Mouse (Mus musculus) midbrain, embryonic 10.5 days (tissue): Measurements from ENCODE around the gene 5730522E02Rik. TPM values are rescaled to one million over a fixed set of nuclear protein-coding genes. Genes with fewer than 3 reads are reported as not detected.

Experiments
- DNase-seq: peaks from one replicate; pipeline ENCODE4 v3.0.0-alpha.2; 2017; ENCODE audit warnings: low spot score
- H3K27ac ChIP-seq: fragments of 300-500 bp; sonication (generic); replicated peaks from 2 replicates; pipeline ENCODE4 v1.5.1; 2016; ENCODE audit warnings: mild to moderate bottlenecking
- H3K27me3 ChIP-seq: fragments of 300-500 bp; sonication (generic); 2 replicates; pipeline ENCODE4 v1.6.1; 2016; ENCODE audit warnings: low read depth, mild to moderate bottlenecking; ENCODE audit not compliant: poor library complexity, severe bottlenecking
- H3K36me3 ChIP-seq: fragments of 300-500 bp; sonication (generic); 2 replicates; pipeline ENCODE4 v1.6.1; 2016; ENCODE audit warnings: mild to moderate bottlenecking, moderate library complexity
- H3K4me1 ChIP-seq: fragments of 300-500 bp; sonication (generic); 2 replicates; pipeline ENCODE4 v1.6.1; 2016
- H3K4me3 ChIP-seq: fragments of 300-500 bp; sonication (generic); 2 replicates; pipeline ENCODE4 v1.5.1; 2016; ENCODE audit warnings: mild to moderate bottlenecking, moderate library complexity
- H3K9me3 ChIP-seq: fragments of 300-500 bp; sonication (generic); replicated peaks from 2 replicates; pipeline ENCODE4 v1.6.1; 2016; ENCODE audit warnings: mild to moderate bottlenecking
- WGBS: fragments of 180-500 bp; shearing (Covaris S2); methylation state at CpG from one replicate; pipeline ENCODE4 v1.1.7; 2016; 5-methylcytosine and 5-hydroxymethylcytosine counted together
- polyA plus RNA-seq: library from polyadenylated mRNA; unstranded; fragments of >200 nt; fragmentation: Nextera tagmentation; extraction: Ambion mirVana; gene quantifications from 2 replicates; pipeline ENCODE4 v1.2.1, GENCODE M21; 2016

Gene 5730522E02Rik
- polyA plus RNA-seq, 1 experiment from 2014 or later, result 4.0 TPM

DNA sequence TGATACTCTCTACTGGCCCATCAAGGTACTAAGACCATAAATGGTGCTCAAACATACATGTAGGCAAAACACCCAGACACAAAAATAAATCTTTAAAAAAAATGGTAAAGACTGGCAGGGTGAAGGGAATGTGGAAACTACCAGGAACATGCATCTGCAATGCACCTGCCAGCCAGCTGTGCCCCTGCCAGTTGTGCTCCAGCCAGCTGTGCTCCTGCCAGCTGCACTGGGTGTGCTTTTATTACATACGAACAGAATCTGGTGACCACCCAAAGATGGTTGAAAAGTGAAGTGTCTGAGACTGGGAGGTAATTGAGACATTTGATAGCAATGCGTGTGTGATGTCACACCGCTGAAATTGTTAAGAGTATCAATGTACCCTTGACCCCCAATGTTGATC lies 98.4 kb downstream of the 5730522E02Rik start:
- Histone ChIP-seq H3K9me3 (no peaks in the 10 kb centered on the region), H3K27me3 (no peaks in the 10 kb centered on the region), H3K36me3 (no peaks in the 10 kb centered on the region), H3K4me1 (no peaks in the 10 kb centered on the region), H3K27ac (no peak overlapping the region), H3K4me3 (no peak overlapping the region)
- WGBS, result 87% methylated on average over 3 of the region's 3 CpGs
- no peak for DNase-seq

DNA sequence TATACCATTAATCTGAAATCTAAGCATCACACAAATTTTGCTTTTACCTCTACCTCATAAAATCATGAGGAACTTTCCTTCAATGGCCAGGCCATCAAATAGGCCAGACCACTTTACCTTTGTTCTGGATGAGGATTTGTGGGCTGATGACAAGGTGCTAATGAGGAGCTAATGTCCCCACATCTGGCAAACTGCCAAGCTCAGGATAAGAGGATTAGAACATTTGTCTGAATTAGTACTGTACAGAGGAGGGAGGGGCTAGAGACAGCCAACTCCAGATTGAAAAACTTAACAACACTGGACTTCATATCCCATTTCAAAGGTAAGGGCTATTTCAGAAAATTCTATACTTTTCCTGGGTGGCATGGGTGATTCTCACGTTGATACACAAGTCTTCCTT lies 101.9 kb downstream of the 5730522E02Rik start:
- no peak for DNase-seq
- Histone ChIP-seq H3K36me3 (no peaks in the 10 kb centered on the region), H3K27me3 (no peaks in the 10 kb centered on the region), H3K4me1 (peaks cover 13% of the 10 kb centered on the region), H3K9me3 (no peaks in the 10 kb centered on the region), H3K27ac (no peak overlapping the region), H3K4me3 (no peak overlapping the region)
- 76% methylated on average over 1 of the region's 1 CpGs for WGBS

DNA sequence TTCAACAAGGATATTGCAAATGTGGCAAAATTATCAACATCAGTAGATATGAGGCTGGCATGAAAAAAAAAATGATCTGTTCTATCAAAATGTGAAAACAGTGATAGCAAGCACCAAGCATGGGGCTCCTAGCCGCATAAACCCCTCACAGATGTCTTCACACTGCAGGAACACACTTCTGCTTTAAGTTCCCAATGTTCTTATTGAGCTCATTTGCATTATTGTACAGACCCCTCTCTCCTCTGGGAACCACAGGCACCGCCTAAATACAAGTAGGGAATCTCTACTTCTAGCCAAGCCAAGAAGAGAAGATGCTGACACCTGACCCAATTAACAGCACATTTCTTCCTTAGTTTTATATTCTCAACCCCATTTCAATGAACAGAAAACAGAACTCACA lies 105.9 kb downstream of the 5730522E02Rik start:
- Histone ChIP-seq H3K9me3 (no peaks in the 10 kb centered on the region), H3K36me3 (no peaks in the 10 kb centered on the region), H3K27me3 (no peaks in the 10 kb centered on the region), H3K4me1 (peaks cover 32% of the 10 kb centered on the region), H3K4me3 (no peak overlapping the region), H3K27ac (no peak overlapping the region)
- WGBS, result 44% methylated on average over 2 of the region's 2 CpGs
- DNase-seq, result no peak

DNA sequence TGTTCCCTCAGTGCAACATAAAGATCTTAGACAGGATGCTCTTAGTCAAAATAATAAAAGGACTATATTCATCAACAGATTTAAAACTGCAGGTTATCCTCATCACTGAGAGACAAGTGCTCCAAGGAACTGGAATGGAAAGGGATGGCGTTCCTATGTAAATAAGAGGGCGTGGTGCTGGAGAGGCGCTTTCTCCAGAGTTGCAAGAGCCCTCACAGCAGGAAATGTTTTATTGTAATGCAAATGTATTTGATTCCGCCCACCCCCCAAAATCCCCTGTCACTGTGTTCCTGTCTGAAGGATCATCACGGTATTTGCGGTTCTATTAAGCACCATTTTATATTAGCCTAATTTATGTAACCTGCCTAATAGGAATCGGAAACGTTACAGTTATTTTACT lies 106.9 kb downstream of the 5730522E02Rik start:
- Histone ChIP-seq H3K36me3 (no peaks in the 10 kb centered on the region), H3K27ac (no peak overlapping the region), H3K27me3 (no peaks in the 10 kb centered on the region), H3K9me3 (no peaks in the 10 kb centered on the region), H3K4me1 (peaks cover 32% of the 10 kb centered on the region), H3K4me3 (peak overlapping the region; percentile 38)
- peak; percentile 35 for DNase-seq
- 5% methylated on average over 8 of the region's 8 CpGs for WGBS

DNA sequence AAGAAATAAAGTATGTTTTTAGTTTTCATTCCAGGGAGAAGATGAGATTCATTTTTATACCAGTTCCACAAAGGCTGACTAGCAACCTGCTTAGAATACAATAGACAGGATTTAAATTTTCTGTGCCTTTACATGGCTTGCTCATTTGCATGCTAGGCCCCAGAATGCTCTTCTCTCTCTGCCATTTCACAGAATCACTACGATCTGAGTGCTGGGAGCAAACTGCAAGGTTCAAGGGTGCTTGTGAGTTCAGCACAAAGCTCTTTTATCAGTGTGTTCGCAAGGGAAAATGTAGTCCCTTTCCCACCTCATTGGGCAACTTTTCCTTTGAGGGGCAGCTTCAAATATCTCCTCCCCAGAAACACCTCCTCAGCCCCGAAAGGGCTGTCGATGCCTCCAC lies 107.7 kb downstream of the 5730522E02Rik start:
- peak overlapping the region; percentile 79 for H3K27ac ChIP-seq
- H3K4me3 ChIP-seq, result peak overlapping the region; percentile 38
- WGBS, result 8% methylated on average over 4 of the region's 4 CpGs
- peak; percentile 13 for DNase-seq
- H3K9me3 ChIP-seq, result no peaks in the 10 kb centered on the region
- H3K36me3 ChIP-seq, result no peaks in the 10 kb centered on the region
- peaks cover 32% of the 10 kb centered on the region for H3K4me1 ChIP-seq
- H3K27me3 ChIP-seq, result no peaks in the 10 kb centered on the region

DNA sequence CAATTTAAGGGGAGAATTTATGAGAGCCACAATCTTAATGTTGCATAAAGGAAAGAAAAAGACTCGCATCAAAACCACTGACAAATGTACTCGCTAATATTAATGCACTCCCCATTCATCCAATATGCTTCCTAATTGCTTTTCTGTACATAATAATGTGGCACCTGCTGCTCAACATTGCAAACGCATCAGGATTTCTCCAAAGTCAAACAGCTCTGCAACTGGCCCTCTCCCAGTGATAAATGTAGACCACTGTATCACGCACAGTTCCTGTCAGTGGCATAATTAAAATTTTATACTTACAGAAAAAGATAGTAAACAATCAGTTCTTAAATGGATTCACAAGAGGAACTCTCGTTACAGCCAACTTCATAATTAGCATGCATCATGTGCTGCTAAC lies 110.5 kb downstream of the 5730522E02Rik start:
- H3K36me3 ChIP-seq, result no peaks in the 10 kb centered on the region
- no peaks in the 10 kb centered on the region for H3K27me3 ChIP-seq
- DNase-seq, result no peak
- H3K4me3 ChIP-seq, result no peak overlapping the region
- no peaks in the 10 kb centered on the region for H3K9me3 ChIP-seq
- H3K4me1 ChIP-seq, result peaks cover 37% of the 10 kb centered on the region
- WGBS, result 90% methylated on average over 5 of the region's 5 CpGs
- no peak overlapping the region for H3K27ac ChIP-seq

- Histone ChIP-seq H3K9me3 (no peaks in the 10 kb centered on the region), H3K4me3 (no peak overlapping the region), H3K4me1 (peaks cover 27% of the 10 kb centered on the region), H3K27me3 (no peaks in the 10 kb centered on the region), H3K36me3 (no peaks in the 10 kb centered on the region), H3K27ac (no peak overlapping the region)
- WGBS, result 88% methylated on average over 2 of the region's 2 CpGs
- DNase-seq, result no peak
Measured at GRCm38 (mm10) chr11:26098933-26099332, 111.6 kb downstream of the 5730522E02Rik start.

DNA sequence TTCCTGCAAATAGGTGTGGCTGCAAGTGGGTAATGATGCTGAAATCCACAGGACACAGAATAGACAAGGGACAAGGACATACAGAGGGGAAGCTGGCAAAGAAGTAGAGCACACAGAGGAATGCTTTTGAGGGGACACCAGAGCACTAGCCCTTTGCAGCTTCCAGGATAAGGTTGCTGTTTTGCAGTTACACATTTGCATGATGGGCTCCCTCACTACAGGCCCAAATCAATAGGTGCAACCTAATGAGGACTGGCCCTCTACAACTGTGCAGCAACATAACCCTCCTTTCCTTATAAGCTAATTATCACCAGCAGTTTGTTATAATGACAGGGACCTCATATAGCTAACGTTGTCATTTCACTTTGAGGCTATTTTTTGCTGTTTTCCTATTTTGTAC lies 114.5 kb downstream of the 5730522E02Rik start:
- no peak for DNase-seq
- peaks cover 5% of the 10 kb centered on the region; the same call in 1 of the 2 replicates for H3K4me1 ChIP-seq
- no peak overlapping the region for H3K4me3 ChIP-seq
- no peak overlapping the region for H3K27ac ChIP-seq
- 81% methylated on average over 1 of the region's 1 CpGs for WGBS
- no peaks in the 10 kb centered on the region for H3K9me3 ChIP-seq
- no peaks in the 10 kb centered on the region for H3K27me3 ChIP-seq
- H3K36me3 ChIP-seq, result no peaks in the 10 kb centered on the region

DNA sequence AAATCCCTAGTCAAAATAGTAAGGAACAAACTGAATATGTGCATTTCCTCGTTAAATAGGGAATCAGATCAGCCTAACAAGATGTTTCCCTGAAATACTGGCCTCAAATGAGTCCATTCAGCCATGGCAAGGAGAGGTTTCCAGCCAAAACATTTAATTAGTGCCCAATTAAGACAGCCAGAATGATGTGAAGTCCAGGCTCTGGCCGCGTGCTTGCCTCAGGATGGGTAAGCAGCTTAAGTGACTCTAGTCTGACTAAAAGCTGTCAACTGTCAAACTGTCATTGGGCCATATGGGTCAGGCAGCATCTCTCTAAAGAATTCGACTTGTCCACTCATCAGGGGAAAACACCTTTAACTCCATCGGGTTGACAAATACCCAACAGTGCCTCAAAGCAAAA lies 121.6 kb downstream of the 5730522E02Rik start:
- Histone ChIP-seq H3K4me3 (no peak overlapping the region), H3K4me1 (no peaks in the 10 kb centered on the region), H3K9me3 (no peaks in the 10 kb centered on the region), H3K27ac (no peak overlapping the region), H3K27me3 (no peaks in the 10 kb centered on the region), H3K36me3 (no peaks in the 10 kb centered on the region)
- no peak for DNase-seq
- WGBS, result 61% methylated on average over 5 of the region's 5 CpGs

DNA sequence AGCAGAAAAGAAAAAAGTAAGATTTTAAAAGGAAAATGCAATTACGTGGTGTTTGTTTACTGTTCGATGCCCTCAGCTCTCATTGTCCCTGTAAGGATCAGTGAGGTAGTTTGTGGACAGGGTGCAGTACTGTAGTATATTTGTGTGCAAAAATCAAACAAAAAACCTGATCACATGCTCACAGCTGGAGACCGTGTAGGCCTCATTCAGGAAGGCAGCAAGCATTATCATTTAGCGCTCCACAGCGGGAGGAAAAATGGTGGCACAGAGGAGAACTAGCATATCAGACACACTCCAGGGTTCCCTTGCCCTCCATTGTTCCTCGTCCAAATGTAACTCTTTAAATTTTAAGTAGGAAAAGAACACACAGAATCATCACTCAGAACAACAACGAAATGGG lies 123.9 kb downstream of the 5730522E02Rik start:
- Histone ChIP-seq H3K36me3 (no peaks in the 10 kb centered on the region), H3K4me3 (no peak overlapping the region), H3K4me1 (no peaks in the 10 kb centered on the region), H3K9me3 (no peaks in the 10 kb centered on the region), H3K27ac (no peak overlapping the region), H3K27me3 (no peaks in the 10 kb centered on the region)
- WGBS, result 80% methylated on average over 7 of the region's 7 CpGs
- no peak for DNase-seq

DNA sequence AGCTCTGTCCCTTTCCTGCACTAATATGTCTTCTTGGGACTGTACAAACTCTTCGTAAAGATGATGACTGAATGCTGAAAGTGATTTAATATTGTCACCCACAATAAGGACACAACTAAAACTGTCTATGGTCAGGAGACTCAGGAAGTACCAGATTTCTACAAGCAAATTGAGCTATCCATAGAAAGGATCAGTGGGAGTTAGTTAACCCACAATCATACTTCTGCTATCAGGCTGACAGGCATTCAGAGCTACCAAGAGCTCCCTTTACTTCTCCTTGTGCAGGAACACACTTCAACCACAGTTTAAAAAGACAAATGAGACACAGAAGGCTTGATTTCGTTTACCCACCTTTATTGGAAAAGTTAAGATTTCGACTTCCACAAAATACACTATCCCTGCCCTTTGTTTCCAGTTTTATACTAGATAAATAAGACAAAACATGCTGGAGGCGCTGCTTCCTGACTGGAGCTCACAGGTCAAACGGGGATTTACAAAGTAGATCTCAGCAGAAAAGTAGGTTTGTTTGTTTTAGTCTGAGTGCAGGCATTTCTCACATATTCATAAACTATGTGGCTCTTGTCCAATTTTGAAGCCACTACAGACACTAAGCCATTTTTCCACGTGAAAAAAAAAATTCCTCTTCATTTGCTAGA lies 125.1 kb downstream of the 5730522E02Rik start:
- no peaks in the 10 kb centered on the region for H3K4me1 ChIP-seq
- no peak overlapping the region for H3K27ac ChIP-seq
- H3K9me3 ChIP-seq, result no peaks in the 10 kb centered on the region
- no peaks in the 10 kb centered on the region for H3K36me3 ChIP-seq
- no peaks in the 10 kb centered on the region for H3K27me3 ChIP-seq
- no peak overlapping the region for H3K4me3 ChIP-seq
- no peak for DNase-seq
- WGBS, result 73% methylated on average over 6 of the region's 6 CpGs

GRCm38 (mm10) chr11:26076335-26076734 lies 134.2 kb downstream of the 5730522E02Rik start:
- WGBS, result 77% methylated on average over 2 of the region's 2 CpGs
- no peak for DNase-seq
- H3K27me3 ChIP-seq, result no peaks in the 10 kb centered on the region
- H3K36me3 ChIP-seq, result no peaks in the 10 kb centered on the region
- no peaks in the 10 kb centered on the region for H3K9me3 ChIP-seq
- no peak overlapping the region for H3K27ac ChIP-seq
- H3K4me3 ChIP-seq, result no peak overlapping the region
- H3K4me1 ChIP-seq, result 0 out of 2 replicates have a peak, but pooled peaks cover 2% of the 10 kb centered on the region

DNA sequence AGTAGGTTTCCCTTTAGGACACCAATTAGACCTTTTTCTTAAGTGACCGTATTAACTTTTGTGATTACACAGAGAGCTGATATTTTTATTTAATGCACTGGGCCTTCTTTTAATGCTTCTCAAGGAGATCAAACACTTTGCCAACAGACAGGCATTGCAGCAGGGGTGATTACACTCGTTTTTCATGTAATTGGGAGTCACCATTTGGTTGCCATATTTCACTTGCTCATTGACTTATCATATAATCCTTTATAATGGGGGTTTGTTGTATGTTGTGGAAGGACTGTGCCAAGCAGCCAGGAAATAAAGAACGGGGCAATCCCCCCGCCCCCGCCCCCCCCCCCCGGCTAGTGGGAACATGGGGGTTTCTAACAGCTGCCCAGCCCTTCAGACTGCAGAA lies 135.0 kb downstream of the 5730522E02Rik start:
- H3K4me3 ChIP-seq, result no peak overlapping the region

More for the DNA sequence above, 135.0 kb downstream of the 5730522E02Rik start:
- Histone ChIP-seq H3K27ac (no peak overlapping the region), H3K4me1 (0 out of 2 replicates have a peak, but pooled peaks cover 2% of the 10 kb centered on the region), H3K27me3 (no peaks in the 10 kb centered on the region), H3K9me3 (no peaks in the 10 kb centered on the region), H3K36me3 (no peaks in the 10 kb centered on the region)
- no peak for DNase-seq
- WGBS, result 87% methylated on average over 6 of the region's 6 CpGs
